Mouse (Mus musculus): ENCODE results near the gene Ednra. TPM values are rescaled to one million over a fixed set of nuclear protein-coding genes. Genes with fewer than 3 reads are reported as not detected.

Ednra gene
- total and polyA plus RNA-seq, 2 experiments from 2014 or later = 4.9 to 5.0 TPM

- no peaks in the 10 kb centered on the region for H3K27me3 ChIP-seq (ENCODE audit: insufficient read depth, low read length)
- H3K27ac ChIP-seq (ENCODE audit: low read depth, low read length) = no peak overlapping the region
- peak; percentile 27; the same call in 1 of the 2 replicates for ATAC-seq (ENCODE audit: low FRiP score)
- no peak for DNase-seq (ENCODE audit: low spot score)
- H3K4me2 ChIP-seq (ENCODE audit: low read depth, low read length, poor library complexity, severe bottlenecking) = no peak overlapping the region
- H3K9me3 ChIP-seq (ENCODE audit: low read length) = no peaks in the 10 kb centered on the region
- no peaks in the 10 kb centered on the region for H3K4me1 ChIP-seq (ENCODE audit: insufficient read depth, low read length)
- TF ChIP-seq CTCF (IDR thresholded peaks at IDR 0.05) = no peak
- no peak overlapping the region for H3K4me3 ChIP-seq (ENCODE audit: low read depth, low read length)
- no peak overlapping the region for H3K9ac ChIP-seq (replicated peaks; ENCODE audit: low read length, poor library complexity, severe bottlenecking)
- 83% methylated on average over 3 of the region's 3 CpGs for WGBS
- H3K36me3 ChIP-seq (ENCODE audit: insufficient read depth, low read length) = no peaks in the 10 kb centered on the region
Observed at GRCm38 (mm10) chr8:77744476-77744875, 20.2 kb upstream of the Ednra start.

GRCm38 (mm10) chr8:77742395-77742794 is 18.1 kb upstream of the Ednra start:
- WGBS = 50% methylated on average over 3 of the region's 3 CpGs
- Histone ChIP-seq H3K27me3 (ENCODE audit: insufficient read depth, low read length) (no peaks in the 10 kb centered on the region), H3K4me1 (ENCODE audit: insufficient read depth, low read length) (no peaks in the 10 kb centered on the region), H3K4me2 (ENCODE audit: low read depth, low read length, poor library complexity, severe bottlenecking) (no peak overlapping the region), H3K9ac (replicated peaks; ENCODE audit: low read length, poor library complexity, severe bottlenecking) (no peak overlapping the region), H3K9me3 (ENCODE audit: low read length) (no peaks in the 10 kb centered on the region), H3K27ac (ENCODE audit: low read depth, low read length) (no peak overlapping the region), H3K4me3 (ENCODE audit: low read depth, low read length) (no peak overlapping the region), H3K36me3 (ENCODE audit: insufficient read depth, low read length) (no peaks in the 10 kb centered on the region)
- no peak for TF ChIP-seq CTCF (IDR thresholded peaks at IDR 0.05)
- DNase-seq (ENCODE audit: low spot score) = no peak
- ATAC-seq (ENCODE audit: low FRiP score) = no peak

- H3K9me3 ChIP-seq (ENCODE audit: low read length) = no peaks in the 10 kb centered on the region
- 84% methylated on average over 6 of the region's 6 CpGs for WGBS
- H3K27me3 ChIP-seq (ENCODE audit: insufficient read depth, low read length) = no peaks in the 10 kb centered on the region
- no peak overlapping the region for H3K4me3 ChIP-seq (ENCODE audit: low read depth, low read length)
- H3K36me3 ChIP-seq (ENCODE audit: insufficient read depth, low read length) = no peaks in the 10 kb centered on the region
- ATAC-seq (ENCODE audit: low FRiP score) (no peak), DNase-seq (ENCODE audit: low spot score) (no peak)
- H3K9ac ChIP-seq (replicated peaks; ENCODE audit: low read length, poor library complexity, severe bottlenecking) = no peak overlapping the region
- no peak for TF ChIP-seq CTCF (IDR thresholded peaks at IDR 0.05)
- no peak overlapping the region for H3K27ac ChIP-seq (ENCODE audit: low read depth, low read length)
- H3K4me2 ChIP-seq (ENCODE audit: low read depth, low read length, poor library complexity, severe bottlenecking) = no peak overlapping the region
- H3K4me1 ChIP-seq (ENCODE audit: insufficient read depth, low read length) = no peaks in the 10 kb centered on the region
Observed at GRCm38 (mm10) chr8:77741050-77741777, 16.9 kb upstream of the Ednra start.

- ATAC-seq (ENCODE audit: low FRiP score) = no peak
- Histone ChIP-seq H3K9ac (replicated peaks; ENCODE audit: low read length, poor library complexity, severe bottlenecking) (no peak overlapping the region), H3K9me3 (ENCODE audit: low read length) (no peaks in the 10 kb centered on the region), H3K4me2 (ENCODE audit: low read depth, low read length, poor library complexity, severe bottlenecking) (no peak overlapping the region), H3K36me3 (ENCODE audit: insufficient read depth, low read length) (no peaks in the 10 kb centered on the region), H3K27me3 (ENCODE audit: insufficient read depth, low read length) (no peaks in the 10 kb centered on the region), H3K4me1 (ENCODE audit: insufficient read depth, low read length) (no peaks in the 10 kb centered on the region), H3K4me3 (ENCODE audit: low read depth, low read length) (no peak overlapping the region), H3K27ac (ENCODE audit: low read depth, low read length) (no peak overlapping the region)
- WGBS = 95% methylated on average over 6 of the region's 6 CpGs
- TF ChIP-seq CTCF (IDR thresholded peaks at IDR 0.05) = no peak
- DNase-seq (ENCODE audit: low spot score) = no peak
Observed at GRCm38 (mm10) chr8:77738419-77738818, 14.2 kb upstream of the Ednra start.

GRCm38 (mm10) chr8:77737327-77737726 is 13.1 kb upstream of the Ednra start:
- H3K4me2 ChIP-seq (ENCODE audit: low read depth, low read length, poor library complexity, severe bottlenecking) = no peak overlapping the region
- WGBS = 84% methylated on average over 9 of the region's 9 CpGs

GRCm38 (mm10) chr8:77733792-77734191 is 9.5 kb upstream of the Ednra start:
- H3K4me1 ChIP-seq (ENCODE audit: insufficient read depth, low read length) = no peaks in the 10 kb centered on the region
- H3K27me3 ChIP-seq (ENCODE audit: insufficient read depth, low read length) = no peaks in the 10 kb centered on the region
- WGBS = 83% methylated on average over 2 of the region's 2 CpGs
- 0 out of 2 replicates have a peak, but pooled peaks cover 7% of the 10 kb centered on the region for H3K9me3 ChIP-seq (ENCODE audit: low read length)
- H3K9ac ChIP-seq (replicated peaks; ENCODE audit: low read length, poor library complexity, severe bottlenecking) = no peak overlapping the region
- H3K27ac ChIP-seq (ENCODE audit: low read depth, low read length) = no peak overlapping the region
- no peak overlapping the region for H3K4me2 ChIP-seq (ENCODE audit: low read depth, low read length, poor library complexity, severe bottlenecking)
- ATAC-seq (ENCODE audit: low FRiP score) (no peak), DNase-seq (ENCODE audit: low spot score) (no peak)
- no peak overlapping the region for H3K4me3 ChIP-seq (ENCODE audit: low read depth, low read length)
- H3K36me3 ChIP-seq (ENCODE audit: insufficient read depth, low read length) = no peaks in the 10 kb centered on the region
- TF ChIP-seq CTCF (IDR thresholded peaks at IDR 0.05) = no peak

More at GRCm38 (mm10) chr8:77737327-77737726, 13.1 kb upstream of the Ednra start:
- no peak for DNase-seq (ENCODE audit: low spot score)
- Histone ChIP-seq H3K27me3 (ENCODE audit: insufficient read depth, low read length) (no peaks in the 10 kb centered on the region), H3K4me1 (ENCODE audit: insufficient read depth, low read length) (no peaks in the 10 kb centered on the region), H3K27ac (ENCODE audit: low read depth, low read length) (no peak overlapping the region), H3K36me3 (ENCODE audit: insufficient read depth, low read length) (no peaks in the 10 kb centered on the region), H3K4me3 (ENCODE audit: low read depth, low read length) (no peak overlapping the region), H3K9ac (replicated peaks; ENCODE audit: low read length, poor library complexity, severe bottlenecking) (no peak overlapping the region), H3K9me3 (ENCODE audit: low read length) (0 out of 2 replicates have a peak, but pooled peaks cover 7% of the 10 kb centered on the region)
- TF ChIP-seq CTCF (IDR thresholded peaks at IDR 0.05) = no peak
- no peak for ATAC-seq (ENCODE audit: low FRiP score)

Data from midbrain, postnatal 0 days (tissue).